Mouse (Mus musculus): ENCODE data around the gene Adrm1.

DNA sequence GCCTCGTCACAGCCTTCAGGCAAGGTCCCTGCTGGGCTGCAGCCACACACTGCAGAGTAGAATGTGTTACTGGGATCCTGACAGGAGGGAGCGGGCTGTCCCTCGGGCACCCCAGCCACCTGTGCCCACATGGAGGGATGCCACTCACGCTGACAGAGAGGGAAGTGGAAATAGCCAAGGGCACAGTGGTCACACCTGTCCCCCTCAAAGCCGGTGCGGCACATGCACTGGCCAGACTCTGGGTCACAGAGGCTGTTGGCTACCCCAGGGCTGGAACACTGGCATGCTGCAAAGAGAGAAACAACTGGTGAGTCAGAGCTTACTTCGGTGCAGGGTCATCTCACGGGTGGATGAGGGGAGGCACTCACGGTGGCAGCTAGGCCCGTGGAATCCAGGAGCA is 27.5 kb downstream of the Adrm1 start:
- TF ChIP-seq POLR2A (IDR thresholded peaks at IDR 0.05; ENCODE audit: control insufficient read depth, low read depth, low read length) = no peak
- no peak for TF ChIP-seq CTCF (IDR thresholded peaks at IDR 0.05; ENCODE audit: control insufficient read depth, insufficient read depth, insufficient replicate concordance, low read depth, low read length)

Data from testis, adult 2 months (tissue).